Mouse (Mus musculus): ENCODE measurements around the gene Runx1.

DNA sequence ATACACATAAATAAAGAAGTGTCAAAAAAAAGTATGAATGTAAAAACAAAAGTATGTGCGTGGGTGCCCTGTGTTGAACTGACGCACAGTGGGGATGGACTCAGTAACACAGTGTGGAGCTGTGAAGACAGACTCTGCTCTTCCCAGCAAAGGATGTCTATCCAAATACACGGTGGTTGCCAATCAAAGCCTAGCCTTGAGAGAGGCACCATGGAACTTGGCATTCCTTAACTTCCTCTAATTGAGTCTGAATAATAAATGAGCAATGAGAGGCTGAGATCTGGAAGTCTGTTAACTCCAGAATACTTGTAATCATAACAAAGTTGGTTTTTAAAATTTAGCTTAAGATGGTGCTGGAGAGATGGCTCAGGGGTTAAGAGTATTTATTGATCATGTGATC lies 62.3 kb downstream of the Runx1 start:
- TF ChIP-seq POLR2A (IDR thresholded peaks at IDR 0.05; ENCODE audit: insufficient read length, low read depth): no peak
- no peak for TF ChIP-seq MYOD1 (IDR thresholded peaks at IDR 0.05; ENCODE audit: control insufficient read depth in 1 of 3, insufficient read length in 2 of 3, low read depth in 2 of 3)
- TF ChIP-seq USF1 (IDR thresholded peaks at IDR 0.05; ENCODE audit: low read depth): no peak
- TF ChIP-seq POLR2AphosphoS2 (IDR thresholded peaks at IDR 0.05; ENCODE audit: insufficient read length, low read depth): no peak
- no peak for TF ChIP-seq TCF3 (IDR thresholded peaks at IDR 0.05; ENCODE audit: insufficient read length, low read depth)
- TF ChIP-seq MAX (IDR thresholded peaks at IDR 0.05; ENCODE audit: low read depth): no peak
- TF ChIP-seq E2F4 (IDR thresholded peaks at IDR 0.05; ENCODE audit: insufficient read depth): no peak
- no peak for TF ChIP-seq MYOG (IDR thresholded peaks at IDR 0.05; ENCODE audit: control insufficient read depth in 1 of 3, insufficient read depth in 1 of 3, insufficient read length in 2 of 3, low read depth in 2 of 3)
- TF ChIP-seq TCF12 (IDR thresholded peaks at IDR 0.05; ENCODE audit: insufficient read depth, poor library complexity, severe bottlenecking): no peak
- TF ChIP-seq CEBPB (IDR thresholded peaks at IDR 0.05; ENCODE audit: insufficient read depth, poor library complexity, severe bottlenecking): no peak
- TF ChIP-seq SRF (IDR thresholded peaks at IDR 0.05; ENCODE audit: control insufficient read depth, insufficient read length, low read depth): no peak
- no peak for TF ChIP-seq REST (IDR thresholded peaks at IDR 0.05; ENCODE audit: insufficient read depth, insufficient read length)

All from myocyte (in vitro differentiated cells).